Mouse (Mus musculus) A20 (cell line): ENCODE results near the gene Abcd3.
A peak's percentile ranks its signal among the peaks of the same experiment; 100 is the strongest.

Experiments
- DNase-seq: peaks from one replicate; pipeline ENCODE4 v3.0.0-alpha.2; 2011; ENCODE audit warnings: low read depth, low spot score

Gene Abcd3

GRCm38 (mm10) chr3:121814877-121815548 lies at the start of gene Abcd3:
Abcd3 (minus strand) TSS chr3:121815302.
- DNase-seq = peak; percentile 92

GRCm38 (mm10) chr3:121859142-121859541 lies 44.0 kb upstream of the Abcd3 start:
- no peak for DNase-seq

- DNase-seq = no peak
Measured at GRCm38 (mm10) chr3:121856131-121856530, 41.0 kb upstream of the Abcd3 start.

GRCm38 (mm10) chr3:121853781-121854520 lies 38.8 kb upstream of the Abcd3 start:
- DNase-seq = no peak

GRCm38 (mm10) chr3:121852074-121852826 lies 37.1 kb upstream of the Abcd3 start:
- DNase-seq = no peak

GRCm38 (mm10) chr3:121851006-121851405 lies 35.9 kb upstream of the Abcd3 start:
- no peak for DNase-seq

- DNase-seq = no peak
Measured at GRCm38 (mm10) chr3:121850381-121850780, 35.3 kb upstream of the Abcd3 start.

GRCm38 (mm10) chr3:121847296-121847695 lies 32.2 kb upstream of the Abcd3 start:
- DNase-seq = no peak

- DNase-seq = no peak
Measured at GRCm38 (mm10) chr3:121844658-121845057, 29.6 kb upstream of the Abcd3 start.

- DNase-seq = no peak
Measured at GRCm38 (mm10) chr3:121844013-121844412, 28.9 kb upstream of the Abcd3 start.

GRCm38 (mm10) chr3:121843254-121843653 lies 28.2 kb upstream of the Abcd3 start:
- no peak for DNase-seq

GRCm38 (mm10) chr3:121842306-121842860 lies 27.3 kb upstream of the Abcd3 start:
- no peak for DNase-seq

GRCm38 (mm10) chr3:121841412-121842014 lies 26.4 kb upstream of the Abcd3 start:
- no peak for DNase-seq

- DNase-seq = no peak
Measured at GRCm38 (mm10) chr3:121840351-121840750, 25.2 kb upstream of the Abcd3 start.

- no peak for DNase-seq
Measured at GRCm38 (mm10) chr3:121834732-121835131, 19.6 kb upstream of the Abcd3 start.

- no peak for DNase-seq
Measured at GRCm38 (mm10) chr3:121834250-121834649, 19.1 kb upstream of the Abcd3 start.

GRCm38 (mm10) chr3:121825092-121825491 lies 10.0 kb upstream of the Abcd3 start:
- DNase-seq = no peak

- DNase-seq = no peak
Measured at GRCm38 (mm10) chr3:121824319-121824718, 9.2 kb upstream of the Abcd3 start.

- DNase-seq = no peak
Measured at GRCm38 (mm10) chr3:121822643-121823042, 7.5 kb upstream of the Abcd3 start.

- DNase-seq = no peak
Measured at GRCm38 (mm10) chr3:121821559-121822143, 6.5 kb upstream of the Abcd3 start.

GRCm38 (mm10) chr3:121819693-121820200 lies 4.6 kb upstream of the Abcd3 start:
- DNase-seq = no peak
